Mouse (Mus musculus): Measurements from ENCODE around the gene Ssu2. TPM values are rescaled to one million over a fixed set of nuclear protein-coding genes. Genes with fewer than 3 reads are reported as not detected.

Gene Ssu2
- total RNA-seq, 2 experiments from 2014 or later, result 2.8 to 3.3 TPM

DNA sequence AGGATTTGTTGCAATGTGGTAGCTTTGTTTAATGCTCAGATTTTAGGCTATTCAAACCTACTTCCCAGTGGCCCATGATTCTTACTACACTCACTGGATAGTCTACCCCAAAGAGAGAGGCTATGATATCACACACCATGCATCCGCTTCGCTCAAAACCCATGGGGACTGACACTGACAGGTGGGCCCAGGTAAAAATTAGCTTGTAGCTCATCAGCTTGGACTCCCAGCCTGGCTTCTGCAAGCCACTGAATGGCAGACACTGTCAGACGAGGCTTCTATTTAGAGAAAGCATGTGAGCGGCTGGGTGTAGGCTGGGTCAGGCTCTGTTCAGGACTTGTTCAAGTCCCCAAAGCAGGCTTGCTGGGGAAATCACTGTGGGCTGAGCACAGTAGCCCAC is 37.4 kb downstream of the Ssu2 start:
- no peak for DNase-seq (ENCODE audit: low spot score in 2 of 2)

DNA sequence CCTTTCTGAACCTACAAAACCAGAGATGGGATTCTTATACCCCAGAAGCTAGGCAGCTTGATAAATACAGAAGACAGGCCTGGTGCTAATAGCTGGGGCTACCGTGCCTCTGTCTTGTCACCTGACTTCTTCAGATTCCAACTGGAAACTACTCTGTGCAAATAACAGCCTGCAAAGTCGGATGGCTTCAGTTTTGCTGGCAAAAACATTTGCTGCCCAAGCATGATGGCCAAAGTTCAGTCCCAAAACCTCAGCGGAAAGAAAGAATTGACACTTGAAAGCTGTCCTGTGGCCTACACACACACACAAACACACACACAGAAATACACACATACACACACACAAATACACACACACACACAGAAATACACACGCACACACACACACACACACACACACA is 48.8 kb downstream of the Ssu2 start:
- no peak for DNase-seq (ENCODE audit: low spot score in 2 of 2)

DNA sequence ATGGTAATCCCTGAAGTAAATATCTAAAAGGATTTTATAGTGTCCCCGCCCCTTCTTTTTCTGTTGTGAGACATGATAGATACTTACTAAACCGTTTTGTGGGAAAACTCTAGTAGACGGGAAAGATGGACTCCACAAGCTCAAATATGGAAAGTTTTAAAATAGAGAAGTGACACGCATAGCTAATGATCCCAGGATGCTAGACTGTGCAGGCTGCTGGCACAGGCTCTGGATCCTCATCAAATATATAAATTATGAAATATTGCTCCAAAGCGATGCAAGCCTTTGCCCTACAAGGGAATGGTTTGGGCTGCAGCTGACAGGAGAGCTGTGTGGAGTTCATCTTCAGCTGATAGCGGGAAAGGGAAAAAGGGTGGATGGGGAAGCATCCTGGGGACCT is 50.2 kb downstream of the Ssu2 start:
- no peak for DNase-seq (ENCODE audit: low spot score in 2 of 2)

DNA sequence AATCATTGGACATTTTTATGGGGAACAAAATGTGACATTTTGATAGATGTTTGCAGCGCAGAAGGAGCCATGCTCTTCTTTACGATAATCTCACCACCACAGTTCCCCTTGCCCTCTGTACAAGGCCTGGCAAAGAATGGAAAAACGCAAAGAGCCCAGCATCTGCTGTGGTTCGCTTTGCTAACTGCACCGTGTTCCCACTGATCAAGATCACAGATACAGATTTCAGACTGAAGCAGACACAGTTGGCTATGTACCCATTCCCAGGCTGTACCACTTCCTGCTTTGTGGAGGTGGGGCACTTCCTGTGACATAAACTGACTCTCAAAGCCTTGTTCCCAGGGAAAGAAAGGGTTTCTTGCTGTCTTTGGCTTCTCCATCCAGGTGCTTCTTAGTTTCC is 53.9 kb downstream of the Ssu2 start:
- DNase-seq (ENCODE audit: low spot score in 2 of 2), result no peak

DNA sequence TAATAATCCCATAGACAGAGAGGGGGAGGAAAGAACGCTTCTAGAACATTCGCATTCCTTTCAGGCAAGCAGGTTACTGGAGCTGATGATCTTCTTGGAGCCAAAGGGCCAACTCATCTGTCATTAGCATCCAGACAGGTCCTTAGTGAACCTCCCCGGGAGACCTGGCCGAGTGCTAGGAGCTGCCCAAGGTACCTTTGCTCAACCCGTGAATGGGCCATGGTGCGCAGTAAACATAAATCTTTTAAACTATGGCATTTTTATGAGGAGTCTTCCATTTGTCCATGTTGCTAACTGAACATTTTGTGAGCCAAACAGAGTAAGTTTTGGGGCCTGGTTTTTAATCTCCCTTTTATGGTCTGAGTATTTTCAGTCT is 56.6 kb downstream of the Ssu2 start:
- no peak for DNase-seq (ENCODE audit: low spot score in 2 of 2)

DNA sequence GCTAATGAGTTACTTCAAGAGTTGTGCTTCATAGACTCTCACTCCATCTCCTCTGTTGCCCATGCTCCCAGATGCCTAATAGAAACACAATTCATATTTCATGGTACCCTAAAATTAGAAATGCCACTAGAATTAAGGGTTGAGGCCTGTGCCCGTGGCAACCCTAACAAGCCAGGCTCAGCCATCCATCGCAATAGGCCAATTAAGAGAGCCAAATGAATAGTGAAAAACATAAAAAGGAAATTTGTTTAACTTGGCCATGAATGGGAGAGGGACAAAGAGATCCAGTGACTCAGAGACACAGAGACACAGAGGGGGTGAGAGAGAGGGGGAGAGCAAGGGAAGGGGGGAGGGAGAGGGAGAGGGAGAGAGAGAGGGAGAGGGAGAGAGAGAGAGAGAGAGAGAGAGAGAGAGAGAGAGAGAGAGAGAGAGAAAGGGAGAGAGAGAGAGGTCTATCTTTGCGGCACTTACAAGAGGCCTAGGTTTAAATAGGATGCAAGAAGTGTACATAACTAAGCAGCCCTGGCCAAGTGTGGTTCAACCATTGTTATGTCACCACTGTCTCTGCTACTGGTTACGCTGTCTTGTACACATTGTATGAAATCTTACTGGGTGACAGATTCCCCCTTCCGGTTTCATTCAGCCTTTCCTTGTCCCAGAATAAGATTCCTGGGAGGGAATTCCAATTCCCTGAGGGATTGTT is 57.2 kb downstream of the Ssu2 start:
- DNase-seq (ENCODE audit: low spot score in 2 of 2), result no peak

DNA sequence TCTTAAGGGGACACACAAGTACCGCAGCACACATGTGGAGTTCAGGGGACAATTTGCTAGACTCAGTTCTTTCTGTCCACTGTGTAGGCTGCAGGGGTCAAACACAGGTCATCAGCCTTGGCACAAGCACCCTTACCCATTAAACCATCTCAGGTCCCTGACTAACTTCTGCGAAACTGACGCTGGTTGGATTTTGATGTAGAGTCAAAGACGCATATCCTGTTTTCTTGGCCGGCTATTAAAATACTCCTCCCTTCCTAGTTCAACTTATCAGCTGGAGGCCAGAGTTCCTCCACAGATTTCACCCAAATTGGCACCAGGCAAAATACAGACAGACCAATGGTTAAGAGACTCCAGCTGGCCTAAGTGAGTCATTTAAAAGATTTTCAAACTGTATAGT is 60.0 kb downstream of the Ssu2 start:
- DNase-seq (ENCODE audit: low spot score in 2 of 2), result no peak

DNA sequence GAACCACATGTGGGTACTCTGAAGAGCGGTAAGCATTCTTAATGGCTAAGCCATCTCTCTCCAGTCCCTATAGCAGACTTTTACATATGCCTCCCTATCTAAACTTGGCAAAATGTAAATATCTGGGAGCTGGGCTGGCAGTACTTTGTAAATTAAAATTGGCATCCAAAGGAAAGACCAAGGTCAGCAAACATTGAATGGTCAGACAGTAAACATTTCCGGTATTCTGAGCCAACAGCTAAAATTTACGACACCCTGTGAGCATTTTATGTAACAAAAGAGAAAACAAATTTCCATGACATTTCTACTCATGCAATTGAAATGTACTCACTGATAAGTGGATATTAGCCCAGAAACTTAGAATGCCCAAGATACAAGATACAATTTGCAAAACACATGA is 62.6 kb downstream of the Ssu2 start:
- DNase-seq (ENCODE audit: low spot score in 2 of 2), result no peak

DNA sequence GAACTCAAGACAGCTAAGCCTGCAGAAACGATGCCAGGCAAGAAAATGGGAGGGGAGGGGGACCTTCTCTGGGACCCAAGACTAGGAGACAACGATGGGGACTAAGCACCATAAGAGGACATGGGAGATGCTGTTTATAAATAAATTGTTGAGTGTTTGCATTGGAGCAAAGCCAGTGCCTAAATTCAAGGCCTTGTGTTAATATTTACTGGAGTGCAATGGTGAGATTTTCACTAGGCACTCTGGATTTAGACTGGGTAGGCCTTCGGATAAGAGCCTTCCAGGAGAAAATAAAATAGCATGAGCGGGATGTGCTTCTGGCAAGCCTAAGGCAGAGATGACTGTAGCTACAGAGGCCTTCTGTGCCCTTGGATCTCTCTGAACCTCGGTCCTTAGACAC is 64.9 kb downstream of the Ssu2 start:
- no peak for DNase-seq (ENCODE audit: low spot score in 2 of 2)

DNA sequence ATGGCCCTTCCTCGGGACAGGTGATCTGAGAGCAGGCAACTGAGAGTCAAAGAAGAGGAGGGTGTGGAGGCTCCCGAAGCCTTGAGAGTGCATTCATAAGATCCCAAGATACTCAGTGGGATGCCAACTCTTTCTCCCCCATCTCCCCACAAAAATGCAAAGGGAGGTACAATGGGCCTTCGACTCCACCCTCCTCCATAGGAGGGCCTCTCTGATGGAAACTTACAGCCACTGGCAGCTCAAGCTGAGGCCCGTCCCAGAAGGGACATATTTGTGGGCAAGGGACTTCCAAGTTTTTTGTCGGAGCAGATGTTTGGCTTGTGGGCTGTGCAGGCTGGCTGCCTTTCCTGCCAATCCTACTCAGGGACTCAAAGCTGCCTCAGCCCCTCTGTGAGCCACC is 67.1 kb downstream of the Ssu2 start:
- DNase-seq (ENCODE audit: low spot score in 2 of 2), result peak in 1 of 2 experiments; percentile 30

DNA sequence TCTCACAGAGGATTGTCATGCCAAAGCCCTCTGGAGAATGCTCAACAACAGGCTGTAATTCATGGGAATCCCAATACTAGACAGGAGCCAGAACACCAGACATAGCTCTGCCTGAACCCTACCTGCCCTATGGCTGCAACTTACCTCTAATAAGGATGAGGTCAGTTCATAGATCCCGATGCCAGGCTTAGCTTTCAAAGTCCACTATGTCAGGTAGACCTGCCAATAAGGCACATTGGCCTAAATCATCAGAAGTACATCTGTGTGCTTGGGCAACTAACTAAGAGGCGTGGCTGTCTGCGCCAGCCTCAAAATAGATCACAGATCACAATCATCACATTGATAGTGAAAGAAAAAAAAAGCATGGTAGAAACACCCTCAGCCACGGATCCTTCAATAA is 68.4 kb downstream of the Ssu2 start:
- DNase-seq (ENCODE audit: low spot score in 2 of 2), result no peak

DNA sequence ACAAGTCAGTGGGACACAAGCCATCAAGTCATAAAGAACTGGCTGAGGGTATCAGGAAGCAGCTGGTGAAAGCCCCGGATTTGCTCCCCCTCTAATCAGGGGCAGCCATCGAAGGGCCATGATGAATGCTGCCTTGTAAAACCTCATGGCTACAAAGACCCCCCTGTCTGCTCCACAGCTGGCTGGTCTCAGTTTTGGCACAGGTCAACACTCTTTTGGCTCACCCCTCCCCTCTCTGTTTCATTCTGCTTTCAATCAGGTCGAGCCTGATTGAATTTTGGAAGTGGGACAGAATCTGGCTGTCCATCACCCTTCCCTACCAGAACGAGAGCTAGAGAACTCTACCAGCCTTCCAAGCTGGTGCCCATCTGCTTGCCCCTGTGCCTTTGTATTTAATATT is 76.4 kb downstream of the Ssu2 start:
- no peak for DNase-seq (ENCODE audit: low spot score in 2 of 2)

DNA sequence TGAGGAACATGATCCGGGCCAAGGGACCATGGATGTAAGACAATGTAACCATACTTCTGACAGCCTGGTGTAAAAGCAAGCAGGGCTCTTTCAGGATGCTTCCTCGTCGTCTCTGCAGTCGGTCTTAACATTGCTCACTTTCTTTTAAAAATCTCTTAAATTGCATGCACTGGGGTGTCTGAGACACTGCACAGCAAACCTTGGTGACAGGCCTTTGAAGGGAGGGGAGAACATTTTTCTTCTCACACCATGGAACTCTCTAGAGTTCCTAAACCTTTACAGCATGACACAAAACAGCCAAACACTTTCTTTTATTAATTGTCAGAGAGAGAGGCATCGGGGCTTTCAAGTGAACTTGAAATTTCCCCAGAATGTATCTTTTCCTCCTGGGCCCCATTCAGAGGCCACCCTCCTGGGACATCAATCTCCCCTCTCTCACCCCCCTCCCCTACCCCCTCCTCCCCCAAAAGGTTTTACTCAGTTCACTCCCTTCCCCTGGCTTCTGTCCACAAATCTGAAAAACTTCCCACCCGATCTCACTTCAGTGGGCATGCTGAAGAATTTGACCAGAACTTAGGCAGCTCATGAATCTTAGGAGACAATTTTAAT is 78.4 kb downstream of the Ssu2 start:
- no peak for DNase-seq (ENCODE audit: low spot score in 2 of 2)

Other genes with a start within 250 kb of the Ssu2 start
- 100 to 1,000 TPM; 111 to 137 TPM for gene Lmcd1, start 114.3 kb downstream of the Ssu2 start, total RNA-seq (2021)
- gene Cav3, start 71.5 kb upstream of the Ssu2 start, total RNA-seq (2021), result 100 to 1,000 TPM; 243 to 287 TPM
- gene Oxtr, start 101.9 kb upstream of the Ssu2 start, total RNA-seq (2021), result under 1 TPM; 0.20 to 0.21 TPM